Mouse (Mus musculus) embryonic stem cell, embryonic (primary cell): ENCODE measurements around the gene Bmp7.

Experiments
- CTCF ChIA-PET, 4 experiments: fragments of 300-600 bp in 2 of 4; fragments of 350-600 bp in 2 of 4; sonication (Branson Sonifier 250); formaldehyde crosslinking; loops; one replicate each; lab custom pipeline; 2022; ENCODE audit warnings: inconsistent platforms in 2 of 4; lab: Charles Lee
- POLR2A ChIA-PET, 4 experiments: fragments of 300-600 bp in 2 of 4; fragments of 350-600 bp in 2 of 4; sonication (Branson Sonifier 250); formaldehyde crosslinking; loops; one replicate each; lab custom pipeline; 2022; ENCODE audit warnings: antibody characterized with exemption in 4 of 4, inconsistent platforms in 1 of 4; lab: Charles Lee

Gene Bmp7

DNA sequence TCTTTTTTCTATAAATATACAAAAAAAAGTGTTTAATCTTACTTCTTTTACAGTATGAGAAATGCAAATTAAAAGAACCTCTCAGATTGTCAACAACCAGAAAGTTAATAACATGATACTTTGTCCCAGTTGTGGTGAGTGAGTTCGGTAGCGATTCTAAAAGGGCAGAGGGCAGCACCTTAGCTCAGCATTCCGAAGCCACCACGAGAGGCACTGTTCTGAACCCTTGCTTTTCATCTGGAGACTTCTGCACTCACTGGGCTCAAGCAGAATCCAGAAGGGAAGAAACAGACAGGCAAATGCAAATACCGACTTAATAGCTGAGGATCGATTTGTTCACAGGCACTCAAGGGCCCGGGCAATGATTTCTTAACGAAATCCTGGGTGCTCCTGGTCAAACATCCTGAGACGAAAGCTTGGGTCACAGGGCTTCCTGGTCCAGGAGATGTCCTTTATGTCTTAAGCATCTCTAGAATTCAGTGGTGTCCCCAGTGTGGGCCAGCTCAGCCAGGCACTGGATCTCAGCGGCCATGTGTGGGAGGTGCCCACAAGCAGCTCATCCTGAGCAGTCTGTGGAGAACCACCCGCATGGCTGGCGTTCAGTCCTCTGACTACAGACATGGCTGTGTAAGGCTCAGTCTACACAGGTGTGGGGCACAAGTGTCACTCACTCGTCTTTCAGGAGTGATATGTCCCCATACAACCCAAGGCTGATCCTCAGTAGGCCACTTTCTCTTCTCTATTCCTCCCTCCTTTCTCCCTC is 19.1 kb upstream of the Bmp7 start:
- ChIA-PET POLR2A (interaction anchor here in 3 of 4 experiments (0.7 to 2.9 kb wide), 9 partner anchors 11 to 126 kb away, joined by 3 to 10 read pairs (median 4); no protein-coding TSS in a partner anchor), CTCF (interaction anchor here (0.5 to 4.0 kb wide), 42 partner anchors 9 to 603 kb away, joined by 3 to 23 read pairs (median 3); partner anchors contain the start of genes Bmp7 (in 1 of the 4) and Spo11 (in 1 of the 4))

DNA sequence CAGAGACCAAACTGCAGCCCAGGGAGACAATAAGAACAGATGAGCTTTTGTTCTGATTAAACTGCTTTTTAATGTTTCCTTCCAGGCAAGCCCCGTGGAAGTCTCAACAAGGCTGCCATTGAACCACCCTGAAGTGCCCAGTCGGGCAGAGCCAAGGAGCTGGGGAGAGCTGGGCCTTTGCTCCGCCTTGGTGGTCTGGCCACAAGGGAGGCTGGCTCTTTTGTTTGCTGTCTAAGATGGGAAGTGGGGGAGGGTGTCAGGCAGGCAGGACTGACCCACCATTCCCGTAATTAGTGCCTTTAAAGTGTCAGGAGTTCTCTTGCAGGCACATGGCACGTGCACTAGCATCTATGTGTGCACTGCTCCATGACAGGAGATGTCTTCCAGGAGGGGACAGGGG is 18.5 kb upstream of the Bmp7 start:
- ChIA-PET POLR2A (interaction anchor here in 3 of 4 experiments (0.7 to 2.9 kb wide), 9 partner anchors 12 to 126 kb away, joined by 3 to 10 read pairs (median 4); no protein-coding TSS in a partner anchor), CTCF (interaction anchor here (0.5 to 4.0 kb wide), 33 partner anchors 8 to 220 kb away, joined by 3 to 23 read pairs (median 3); partner anchors contain the start of genes Bmp7 (in 1 of the 4) and Spo11 (in 1 of the 4))

DNA sequence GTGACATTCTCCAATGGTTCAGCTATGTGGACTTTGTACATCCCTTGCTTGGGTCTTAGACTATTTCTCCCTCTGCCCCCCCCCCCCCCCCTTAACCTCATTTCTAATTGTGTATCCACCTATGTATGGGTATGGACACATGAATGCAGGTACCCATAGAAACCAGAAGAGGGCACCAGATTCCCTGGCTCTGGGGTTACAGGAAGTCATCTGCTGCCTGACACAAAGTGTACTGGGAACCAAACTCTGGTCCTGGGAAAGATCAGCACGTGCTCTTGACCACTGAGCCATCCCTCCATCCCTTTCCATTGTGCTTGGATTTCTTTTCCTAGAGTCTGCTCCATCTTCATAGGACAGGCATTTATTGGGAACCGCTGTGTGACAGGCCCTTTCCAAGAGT is 11.9 kb upstream of the Bmp7 start:
- ChIA-PET CTCF (interaction anchor here in 2 of 4 experiments (0.5 to 0.6 kb wide), 2 partner anchors 23 to 30 kb away, joined by 3 to 7 read pairs; no protein-coding TSS in a partner anchor), POLR2A (interaction anchor here in 1 of 4 experiments (0.6 kb wide), 1 partner anchor 112 kb away, joined by 4 read pairs; no protein-coding TSS in a partner anchor)

DNA sequence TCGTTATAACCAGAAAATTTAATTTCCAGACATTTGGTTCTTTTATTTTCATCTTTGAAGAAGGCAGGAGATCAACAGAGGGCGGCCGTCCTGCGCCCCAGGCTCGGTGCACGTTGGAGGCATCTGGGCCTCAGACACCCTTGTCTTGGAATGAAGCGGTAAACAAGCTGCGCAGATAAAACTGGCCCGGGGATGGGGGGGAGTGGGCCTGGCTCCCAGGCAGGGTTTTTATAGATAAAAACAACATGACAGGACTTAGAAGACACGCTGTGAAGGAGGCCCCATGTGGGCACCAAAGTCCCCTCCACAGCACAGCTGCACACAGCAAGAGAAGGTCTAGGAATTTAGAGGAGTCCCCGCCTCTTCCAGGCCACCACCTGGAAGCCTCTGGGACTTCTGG is 10.6 kb upstream of the Bmp7 start:
- ChIA-PET POLR2A (interaction anchor here in 2 of 4 experiments (0.5 to 1.0 kb wide), 4 partner anchors 63 to 124 kb away, joined by 3 read pairs; no protein-coding TSS in a partner anchor), CTCF (interaction anchor here (0.5 to 3.3 kb wide), 9 partner anchors 8 to 521 kb away, joined by 3 to 16 read pairs (median 3); partner anchors contain the start of gene Bmp7 (in 1 of the 4))

DNA sequence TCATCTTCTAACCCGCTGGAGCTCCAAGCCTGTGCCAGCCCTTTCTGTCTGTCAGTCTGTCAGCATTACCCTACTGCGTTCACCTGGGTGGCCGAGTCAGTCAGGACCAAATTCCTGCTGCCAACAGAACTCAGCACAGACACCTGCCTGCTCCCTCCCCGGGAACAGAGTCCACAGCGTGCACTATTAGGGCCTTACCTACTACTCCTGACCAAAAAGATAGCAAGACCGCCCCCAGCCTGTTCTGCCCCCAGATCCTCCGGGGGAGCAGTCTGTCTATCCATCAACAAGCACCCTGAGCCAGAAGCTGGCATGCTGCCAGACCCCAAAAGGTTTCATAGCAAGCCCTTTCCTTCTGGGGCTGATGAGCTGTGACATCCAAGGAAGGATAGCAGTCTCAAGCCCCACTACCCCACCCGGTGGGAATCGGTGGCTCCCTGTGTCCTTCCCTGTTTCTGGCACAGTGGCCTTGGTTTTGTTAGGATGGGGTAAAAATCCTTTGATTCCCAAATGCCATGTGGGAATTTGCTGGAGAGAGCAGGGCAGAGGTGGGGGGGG is 10.1 kb upstream of the Bmp7 start:
- POLR2A ChIA-PET, result interaction anchor here in 3 of 4 experiments (0.5 to 1.6 kb wide), 6 partner anchors 15 to 123 kb away, joined by 3 to 15 read pairs (median 3); no protein-coding TSS in a partner anchor
- CTCF ChIA-PET, result interaction anchor here (0.6 to 3.3 kb wide), 15 partner anchors 9 to 521 kb away, joined by 3 to 17 read pairs (median 4); partner anchors contain the start of gene Bmp7 (in 2 of the 4)

DNA sequence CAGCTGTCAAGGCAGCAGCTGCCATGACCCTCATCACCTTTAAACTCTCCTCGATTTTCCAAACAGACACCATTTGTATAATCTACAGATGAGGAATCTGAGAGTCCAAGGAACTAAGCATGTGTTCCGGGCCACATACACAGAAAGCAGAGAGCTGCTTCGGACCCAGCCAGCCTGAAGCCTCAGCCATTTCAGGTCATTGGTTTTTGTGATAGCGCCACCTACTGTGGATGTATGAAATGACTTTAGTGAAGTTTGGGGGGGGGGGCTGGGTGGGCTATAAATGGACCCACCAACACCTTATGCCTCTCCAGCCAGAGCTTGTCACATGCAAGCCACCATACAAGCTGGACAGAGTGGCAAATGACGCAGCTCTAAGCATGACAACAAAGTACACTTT is 8.9 kb upstream of the Bmp7 start:
- ChIA-PET POLR2A (interaction anchor here in 3 of 4 experiments (0.6 to 1.7 kb wide), 12 partner anchors 9 to 1458 kb away, joined by 3 to 15 read pairs (median 5); partner anchors contain the start of gene Bmp7 (in 1 of the 3)), CTCF (interaction anchor here (0.5 to 3.3 kb wide), 36 partner anchors 8 to 494 kb away, joined by 3 to 17 read pairs (median 4); partner anchors contain the start of gene Bmp7 (in 2 of the 4))

DNA sequence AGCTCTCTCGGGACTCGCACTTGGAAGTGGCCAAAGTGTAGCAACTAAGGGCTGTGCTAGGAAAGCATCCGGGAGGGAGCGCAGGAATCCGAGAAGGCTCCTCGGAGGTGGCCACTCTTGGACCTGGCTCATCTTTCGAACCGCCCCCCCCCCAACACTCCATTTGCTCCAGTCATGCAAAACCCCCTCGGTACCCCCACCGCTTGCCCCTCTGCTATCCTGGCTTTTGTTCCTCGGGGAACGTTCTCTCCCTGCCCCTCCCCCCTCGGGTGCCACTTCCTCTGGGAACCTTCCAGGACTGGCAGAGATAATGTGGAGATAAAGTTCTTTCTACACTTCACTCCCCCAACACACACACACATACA is 660 bp upstream of the Bmp7 start:
- CTCF ChIA-PET, result interaction anchor here in 2 of 4 experiments (0.6 to 1.9 kb wide), 4 partner anchors 12 to 110 kb away, joined by 3 to 9 read pairs (median 4); no protein-coding TSS in a partner anchor

DNA sequence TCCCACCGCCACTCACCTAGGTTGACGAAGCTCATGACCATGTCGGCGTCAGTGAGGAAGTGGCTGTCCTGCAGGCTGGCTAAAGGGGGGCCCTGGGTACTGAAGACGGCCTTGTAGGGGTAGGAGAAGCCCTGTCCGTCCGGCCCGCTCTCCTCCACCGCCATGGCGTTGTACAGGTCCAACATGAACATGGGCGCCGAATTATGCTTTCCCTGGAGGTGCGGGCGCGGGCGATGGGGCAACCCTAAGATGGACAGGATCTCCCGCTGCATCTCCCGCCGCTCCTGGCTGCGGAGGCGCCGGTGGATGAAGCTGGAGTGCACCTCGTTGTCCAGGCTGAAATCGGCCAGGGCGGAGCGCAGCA is 500 bp downstream of the Bmp7 start:
- CTCF ChIA-PET, result interaction anchor here in 3 of 4 experiments (0.7 to 1.9 kb wide), 10 partner anchors 9 to 109 kb away, joined by 3 to 9 read pairs (median 5); no protein-coding TSS in a partner anchor
- POLR2A ChIA-PET, result interaction anchor here (0.6 to 7.8 kb wide), 29 partner anchors 9 to 280 kb away, joined by 3 to 54 read pairs (median 4); no protein-coding TSS in a partner anchor

More for the DNA sequence above, 660 bp upstream of the Bmp7 start:
- POLR2A ChIA-PET, result interaction anchor here in 3 of 4 experiments (0.9 to 7.8 kb wide), 14 partner anchors 10 to 101 kb away, joined by 3 to 54 read pairs (median 5); no protein-coding TSS in a partner anchor

DNA sequence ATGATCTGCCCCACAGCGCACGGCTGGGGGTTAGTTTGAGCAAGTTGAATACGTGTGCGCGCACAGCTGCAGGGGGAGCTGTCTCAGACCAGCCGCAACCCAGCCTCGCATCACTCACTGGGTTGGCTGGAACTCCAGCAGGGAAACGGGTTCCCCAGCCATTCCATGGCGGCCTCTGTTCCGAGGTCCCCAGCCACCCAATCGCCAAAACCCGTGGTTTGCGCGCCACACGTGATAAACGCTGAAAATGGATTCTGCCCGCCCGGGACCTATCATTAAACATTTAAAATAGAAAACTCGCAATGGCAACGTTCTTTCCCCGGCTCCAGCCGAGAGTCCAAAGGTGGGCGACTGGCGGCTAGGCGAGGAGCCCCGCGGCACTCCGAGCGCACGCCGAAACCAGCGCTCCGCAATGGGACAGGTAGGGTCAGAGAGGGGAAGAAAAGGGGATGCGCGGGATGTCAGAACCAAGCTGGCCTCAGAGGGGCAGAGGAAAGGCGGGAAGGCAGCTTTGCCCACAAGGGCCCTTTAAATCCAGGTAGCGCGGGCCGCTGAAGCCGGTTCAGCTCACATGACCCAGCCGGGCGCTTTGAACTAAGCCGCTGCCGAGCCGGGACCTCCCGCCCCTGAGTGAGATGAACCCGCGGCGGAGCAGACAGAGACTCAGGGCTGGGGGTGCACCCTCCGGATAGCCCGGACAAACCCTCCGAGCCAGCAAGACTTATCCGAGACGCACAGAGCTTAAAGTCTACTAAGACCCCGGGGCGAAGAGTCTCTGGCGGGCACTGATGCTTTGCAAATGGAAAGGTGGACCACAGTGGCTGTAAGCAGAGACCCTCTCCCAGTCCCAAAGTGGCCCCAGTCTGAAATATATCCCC is 1.1 kb downstream of the Bmp7 start:
- CTCF ChIA-PET, result interaction anchor here in 3 of 4 experiments (0.7 to 1.9 kb wide), 8 partner anchors 10 to 108 kb away, joined by 3 to 9 read pairs (median 6); no protein-coding TSS in a partner anchor
- POLR2A ChIA-PET, result interaction anchor here (0.7 to 7.8 kb wide), 23 partner anchors 8 to 423 kb away, joined by 3 to 54 read pairs (median 4); no protein-coding TSS in a partner anchor

DNA sequence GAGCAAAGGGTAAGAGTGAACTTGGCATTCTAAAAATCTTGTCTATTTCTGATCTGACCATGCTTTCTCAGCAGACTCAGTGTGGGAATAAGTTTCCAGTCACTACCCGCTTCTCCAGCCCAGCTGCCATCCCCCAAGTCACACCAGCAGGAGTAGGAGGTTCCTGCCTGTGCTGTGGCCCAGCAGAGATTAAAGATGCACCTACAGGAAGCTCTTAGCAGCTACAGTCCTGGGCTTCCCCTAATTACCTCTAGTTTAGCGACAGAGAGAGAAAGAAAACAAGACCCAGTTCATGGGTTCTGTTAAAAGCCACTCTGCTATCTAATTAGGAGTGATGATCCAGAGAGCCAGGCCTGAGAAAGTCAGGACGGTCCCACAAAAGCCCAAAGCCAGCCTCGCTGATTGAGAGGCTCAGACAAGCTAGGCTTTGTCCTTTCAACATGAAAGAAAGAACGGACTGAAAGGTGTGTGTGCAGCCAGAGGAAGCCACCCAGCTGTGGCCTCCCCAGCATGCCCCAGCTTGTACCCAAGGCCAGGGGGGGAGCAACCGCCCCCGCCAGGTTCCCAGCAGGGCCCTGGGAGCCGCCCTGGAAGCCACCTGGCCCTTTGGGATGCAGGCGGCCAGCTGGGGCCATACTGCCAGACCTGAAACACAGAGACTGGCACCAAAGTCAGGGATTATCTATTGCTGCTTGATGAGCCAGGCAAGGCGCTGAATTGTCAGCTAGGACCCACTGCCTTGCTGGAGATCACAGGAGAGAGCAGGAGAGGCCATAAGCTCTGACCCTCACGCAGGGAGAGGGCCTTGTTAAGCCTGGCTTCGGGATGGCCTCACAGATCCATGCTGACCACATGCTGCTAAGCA is 2.6 kb downstream of the Bmp7 start:
- ChIA-PET CTCF (interaction anchor here in 2 of 4 experiments (0.6 to 1.5 kb wide), 3 partner anchors 11 to 170 kb away, joined by 3 to 7 read pairs (median 3); no protein-coding TSS in a partner anchor), POLR2A (interaction anchor here in 3 of 4 experiments (0.9 to 7.8 kb wide), 9 partner anchors 9 to 421 kb away, joined by 3 to 54 read pairs (median 6); no protein-coding TSS in a partner anchor)

DNA sequence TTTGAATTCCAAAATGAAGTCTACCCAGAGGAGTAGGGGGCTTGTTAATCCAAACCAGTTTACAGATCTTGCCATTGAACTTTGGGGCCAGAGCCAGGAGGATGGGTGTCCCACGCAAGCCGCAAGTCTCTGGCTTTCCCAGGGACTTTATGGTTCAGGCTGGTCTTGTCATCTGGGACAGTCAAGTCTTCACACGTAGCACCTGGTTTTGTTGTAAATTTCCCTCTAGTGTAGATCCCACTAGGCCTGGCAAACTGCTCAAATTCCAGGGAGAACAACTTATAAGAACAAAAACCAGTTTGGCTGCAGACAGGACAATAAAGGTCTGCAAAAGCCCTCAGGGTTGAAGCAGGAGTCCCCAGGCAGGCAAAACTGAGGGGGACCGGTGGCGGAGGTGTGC is 3.3 kb downstream of the Bmp7 start:
- POLR2A ChIA-PET, result interaction anchor here in 2 of 4 experiments (1.4 to 7.8 kb wide), 3 partner anchors 17 to 66 kb away, joined by 3 to 54 read pairs (median 5); no protein-coding TSS in a partner anchor
- CTCF ChIA-PET, result interaction anchor here in 3 of 4 experiments (0.6 to 1.5 kb wide), 4 partner anchors 10 to 22 kb away, joined by 3 to 7 read pairs (median 4); no protein-coding TSS in a partner anchor

DNA sequence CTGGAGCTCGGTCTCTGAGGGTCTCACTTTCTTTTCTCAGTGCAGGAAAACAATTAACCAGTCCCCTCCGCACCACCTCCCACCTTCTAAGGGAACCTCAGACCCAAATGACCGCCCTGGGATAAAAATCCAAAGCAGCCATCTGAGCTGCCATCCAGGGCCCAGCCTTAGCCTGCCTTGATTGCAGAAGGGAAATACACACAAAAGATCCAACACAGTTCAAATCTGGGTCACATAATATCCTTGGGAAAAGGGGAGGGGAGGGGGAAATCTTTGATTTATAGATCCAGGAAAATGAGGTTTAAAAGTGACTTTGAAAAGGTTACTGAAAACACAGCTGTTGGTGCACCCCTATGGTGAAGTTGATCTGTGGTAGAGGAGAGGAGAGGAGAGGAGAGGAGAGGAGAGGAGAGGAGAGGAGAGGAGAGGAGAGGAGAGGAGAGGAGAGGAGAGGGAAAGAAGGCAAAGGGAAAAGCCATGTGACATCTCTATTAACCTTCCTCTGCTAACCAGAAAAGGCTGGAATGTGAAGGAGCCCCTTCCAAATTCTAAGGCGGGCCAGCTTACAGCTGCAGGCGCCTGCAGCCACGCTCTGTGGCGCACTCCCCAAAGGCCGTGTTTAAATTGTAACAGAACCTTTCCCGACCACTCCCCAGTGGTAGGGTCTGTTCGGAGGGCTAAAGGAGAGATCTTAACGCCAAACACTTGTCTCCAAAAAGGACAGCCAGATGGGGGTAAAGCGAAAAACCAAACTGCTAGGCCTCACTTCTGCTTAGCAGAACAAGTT is 4.2 kb downstream of the Bmp7 start:
- ChIA-PET CTCF (interaction anchor here in 3 of 4 experiments (0.6 to 1.4 kb wide), 4 partner anchors 23 to 109 kb away, joined by 3 to 4 read pairs (median 3); no protein-coding TSS in a partner anchor), POLR2A (interaction anchor here in 2 of 4 experiments (0.6 to 7.8 kb wide), 6 partner anchors 10 to 166 kb away, joined by 3 to 54 read pairs (median 4); no protein-coding TSS in a partner anchor)

DNA sequence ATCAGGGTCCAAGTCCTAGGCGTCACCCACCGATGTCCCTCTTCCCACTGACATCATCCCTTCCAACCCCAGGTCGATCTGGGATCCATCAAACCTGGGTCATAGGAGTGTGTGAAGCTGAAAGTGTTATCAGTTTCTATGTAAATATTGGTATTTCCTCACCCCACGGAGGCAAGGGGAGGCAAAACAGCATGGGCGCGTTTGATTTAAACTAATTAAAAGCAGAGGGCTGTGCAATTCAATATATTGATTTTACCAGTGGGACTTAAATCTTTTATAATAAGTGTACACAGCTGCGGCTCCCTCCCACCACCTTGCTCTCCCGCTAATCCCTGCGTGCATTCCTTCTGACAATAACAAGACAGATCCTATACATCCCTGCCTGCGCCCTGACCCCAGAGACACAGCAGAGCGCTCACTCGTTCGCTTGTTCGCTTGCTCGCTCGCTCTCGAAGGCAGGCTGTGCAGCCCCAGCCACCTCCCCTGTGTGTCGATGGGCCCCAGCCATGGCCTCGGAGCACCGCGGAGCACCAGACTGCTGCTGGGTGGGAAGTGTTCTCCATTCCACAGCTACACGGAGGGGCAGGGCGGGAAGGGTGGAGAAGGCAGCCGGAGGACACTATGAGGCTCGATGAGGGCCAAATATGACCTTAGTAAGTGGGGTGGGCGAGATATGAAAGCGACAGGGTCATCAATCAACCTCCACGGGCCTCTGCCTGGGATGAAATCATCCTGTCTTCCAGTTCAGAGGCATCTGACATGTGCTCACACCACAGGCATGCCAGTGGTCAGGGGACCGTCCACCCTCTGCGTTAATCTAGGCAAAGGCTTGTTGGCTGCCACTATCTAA is 5.0 kb downstream of the Bmp7 start:
- ChIA-PET CTCF (interaction anchor here in 3 of 4 experiments (0.6 to 1.2 kb wide), 5 partner anchors 103 to 404 kb away, joined by 3 to 5 read pairs (median 3); no protein-coding TSS in a partner anchor), POLR2A (interaction anchor here in 3 of 4 experiments (0.6 to 7.8 kb wide), 10 partner anchors 9 to 167 kb away, joined by 3 to 54 read pairs (median 4); no protein-coding TSS in a partner anchor)

DNA sequence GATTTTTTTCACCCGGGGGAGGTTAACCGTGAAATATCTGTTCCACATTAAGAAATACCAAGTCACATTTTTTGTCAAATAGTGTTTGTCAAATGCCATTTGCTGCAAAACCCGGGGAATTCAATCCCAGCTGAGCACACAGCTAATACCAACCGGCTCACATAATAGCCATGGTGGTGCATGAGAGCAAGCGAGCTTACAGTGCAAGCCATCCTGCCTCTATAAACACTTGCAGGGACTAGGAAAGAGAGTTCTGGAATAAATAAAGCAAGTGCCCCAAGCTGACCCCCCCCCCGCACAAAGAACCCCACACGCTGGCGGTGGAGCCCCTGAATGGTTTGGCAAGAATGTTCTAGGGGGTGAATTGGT is 5.7 kb downstream of the Bmp7 start:
- CTCF ChIA-PET, result interaction anchor here in 2 of 4 experiments (0.7 to 1.2 kb wide), 2 partner anchors 103 to 147 kb away, joined by 3 to 5 read pairs; no protein-coding TSS in a partner anchor
- POLR2A ChIA-PET, result interaction anchor here in 3 of 4 experiments (0.7 to 7.8 kb wide), 5 partner anchors 15 to 103 kb away, joined by 3 to 54 read pairs (median 9); no protein-coding TSS in a partner anchor
